Mouse (Mus musculus): ENCODE measurements around the gene Pigu.

DNA sequence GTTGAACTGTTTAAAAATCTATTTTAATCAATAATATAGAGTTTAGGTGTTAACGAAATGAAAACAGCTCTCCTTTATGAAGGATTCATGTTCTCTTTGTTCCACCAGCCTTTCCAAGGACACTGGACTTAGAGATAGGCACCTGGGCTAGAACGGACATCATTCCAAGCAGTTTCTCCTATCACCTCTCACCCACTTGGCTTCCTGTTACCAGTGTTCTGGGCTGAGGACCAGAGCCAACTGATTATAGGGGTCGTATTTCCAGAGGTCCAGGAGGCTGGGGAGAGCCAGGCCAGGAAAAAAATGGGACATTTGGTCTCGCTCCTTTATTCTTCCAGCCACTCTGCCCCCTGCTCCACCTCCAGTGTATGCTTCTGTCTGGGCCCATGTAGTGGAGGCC is 15.2 kb upstream of the Pigu start:
- no peak for TF ChIP-seq CTCF (conservative IDR thresholded peaks at IDR 0.05; ENCODE audit: insufficient read depth, insufficient read length, low read depth, low read length)
- TF ChIP-seq POLR2A (IDR thresholded peaks at IDR 0.05; ENCODE audit: low read depth, low read length) = no peak
